14 mouse cellular contexts compared by ENCODE assay signal in the genomic region with DNA sequence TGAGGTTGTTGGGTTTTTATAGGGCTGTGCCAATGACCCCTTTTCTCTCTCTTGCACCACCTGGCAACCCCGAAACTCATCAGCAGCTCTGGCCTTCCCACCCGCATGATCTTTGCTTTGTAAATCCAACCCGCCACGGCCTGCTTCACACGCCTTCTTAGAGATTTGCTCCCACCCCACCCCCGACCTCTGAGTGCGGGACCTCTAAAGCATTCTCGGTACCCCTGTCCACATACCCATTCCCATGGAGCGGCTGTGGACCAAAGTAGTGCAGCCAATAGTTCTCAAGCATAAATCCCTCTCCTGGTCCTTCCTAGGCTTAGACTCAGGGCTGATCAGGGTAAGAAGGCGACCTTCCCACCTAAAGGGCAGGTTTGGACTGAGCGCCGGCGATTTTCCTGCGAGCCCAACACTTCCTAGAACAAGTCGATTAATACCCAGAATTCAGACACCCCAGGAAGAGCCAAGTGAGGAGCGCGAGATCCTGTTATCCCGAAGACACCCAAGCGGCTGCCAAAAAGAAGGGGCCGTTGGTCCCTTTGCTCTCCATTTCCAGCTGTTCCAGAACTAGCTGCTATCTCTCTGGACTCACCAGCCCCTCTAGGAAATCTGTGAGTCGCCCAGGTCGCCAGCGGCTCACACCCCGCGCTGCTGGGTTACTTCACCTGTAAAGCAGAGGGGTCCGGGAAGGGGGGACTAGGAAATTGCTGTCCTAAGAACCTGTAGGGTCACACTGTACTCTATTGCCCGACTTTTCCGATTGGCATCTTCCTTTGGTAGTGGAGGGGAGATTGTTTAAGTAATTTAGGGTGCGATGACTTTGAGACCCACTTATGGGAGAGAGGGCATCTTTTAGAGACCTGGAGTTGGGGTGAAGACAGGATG. TPM values are rescaled to one million over a fixed set of nuclear protein-coding genes. Genes with fewer than 3 reads are reported as not detected.
DNase-seq lines count a peak whose midpoint lies in the region; ATAC-seq and TF ChIP-seq lines count a peak whose summit lies in the region.
"Had no signal": no experiment of that assay in that cellular context is flagged by ENCODE, and none has a peak within 500 bp of the region (broad histone marks: within the 10 kb centered on the region; RNA-seq: fewer than 3 reads in every experiment).

No protein-coding gene starts in this region.

- no peaks in the 10 kb centered on the region; the same call in 1 of the 2 replicates for H3K9me3 ChIP-seq in E14TG2a.4 (ENCODE audit: low read length)
- H3K9me3 ChIP-seq in forebrain, embryonic 13.5 days (replicated peaks) = no peaks in the 10 kb centered on the region
- H3K9me3 ChIP-seq in midbrain, embryonic 12.5 days = no peaks in the 10 kb centered on the region

- peak overlapping the region; percentile 74; the same call in 1 of the 2 replicates for H3K4me3 ChIP-seq in E14TG2a.4 (replicated peaks; ENCODE audit: low read length)
- peak overlapping the region; percentile 46 for H3K4me3 ChIP-seq in forebrain, embryonic 13.5 days
- peak overlapping the region; percentile 57 for H3K4me3 ChIP-seq in midbrain, embryonic 12.5 days
- H3K4me3 ChIP-seq: erythroblast, embryonic 14.5 days had no signal

- no peaks in the 10 kb centered on the region for H3K36me3 ChIP-seq in E14TG2a.4 (ENCODE audit: insufficient read depth, low read length)
- no peaks in the 10 kb centered on the region for H3K36me3 ChIP-seq in forebrain, embryonic 13.5 days (ENCODE audit: poor library complexity, severe bottlenecking)
- no peaks in the 10 kb centered on the region for H3K36me3 ChIP-seq in midbrain, embryonic 12.5 days

- WGBS in forebrain, embryonic 13.5 days = 1% methylated on average over 29 of the region's 29 CpGs
- 1% methylated on average over 29 of the region's 29 CpGs for WGBS in midbrain, embryonic 12.5 days

- TF ChIP-seq CTCF in E14TG2a.4 (conservative IDR thresholded peaks at IDR 0.05; ENCODE audit: low read length) = no peak

- no peak overlapping the region for H3K27ac ChIP-seq in forebrain, embryonic 13.5 days
- H3K27ac ChIP-seq in midbrain, embryonic 12.5 days (replicated peaks) = peak overlapping the region; percentile 77

- H3K9ac ChIP-seq in forebrain, embryonic 13.5 days = no peak overlapping the region
- H3K9ac ChIP-seq in midbrain, embryonic 12.5 days (replicated peaks) = peak overlapping the region; percentile 79
- H3K9ac ChIP-seq: liver, postnatal 0 days had no signal

- H3K4me1 ChIP-seq in E14TG2a.4 (replicated peaks; ENCODE audit: low read depth, low read length) = peaks cover 68% of the 10 kb centered on the region
- peaks cover 51% of the 10 kb centered on the region for H3K4me1 ChIP-seq in forebrain, embryonic 13.5 days
- H3K4me1 ChIP-seq in midbrain, embryonic 12.5 days = peaks cover 48% of the 10 kb centered on the region

- no peak for ATAC-seq in forebrain, embryonic 13.5 days
- no peak for ATAC-seq in midbrain, embryonic 12.5 days (ENCODE audit: low FRiP score, low read depth)
- no peak for ATAC-seq in megakaryocyte progenitor cell, adult 5-6 weeks (replicated peaks; ENCODE audit: poor library complexity)
- no peak for ATAC-seq in activated CD4-positive, CD25-positive, alpha-beta regulatory T cell, adult 4 months
- ATAC-seq: liver, postnatal 0 days had no signal

- peak overlapping the region; percentile 70; the same call in 1 of the 2 replicates for H3K4me2 ChIP-seq in forebrain, embryonic 13.5 days
- H3K4me2 ChIP-seq in midbrain, embryonic 12.5 days (replicated peaks) = peak overlapping the region; percentile 82

- peaks cover 100% of the 10 kb centered on the region for H3K27me3 ChIP-seq in E14TG2a.4 (ENCODE audit: insufficient read depth, low read length)
- H3K27me3 ChIP-seq in forebrain, embryonic 13.5 days = peaks cover 100% of the 10 kb centered on the region
- peaks cover 100% of the 10 kb centered on the region for H3K27me3 ChIP-seq in midbrain, embryonic 12.5 days

- DNase-seq in embryo, embryonic 10.5 days (ENCODE audit: low spot score) = peak; percentile 36
- DNase-seq in embryo, embryonic 9.5 days (ENCODE audit: extremely low spot score) = no peak
- DNase-seq in urinary bladder, postnatal 14 days (ENCODE audit: low spot score) = no peak
- DNase-seq: adrenal gland, postnatal 14 days; heart, postnatal 4 days; liver, postnatal 0 days had no signal

RNA-seq across cellular contexts. Expression of a gene that starts 1.9 kb away (rescaled TPM):
- 7.6 and 8.2 TPM in 2 replicates for polyA plus RNA-seq in forebrain, embryonic 13.5 days (2015; fragmentation: Nextera tagmentation; extraction: Ambion mirVana)
- 50.5 and 55.0 TPM in 2 replicates for polyA plus RNA-seq in midbrain, embryonic 12.5 days (2016; fragmentation: Nextera tagmentation; extraction: Ambion mirVana)
- total RNA-seq in megakaryocyte progenitor cell, adult 5-6 weeks (2015) = not detected in 2 replicates
- 0.07 TPM in 1 of 2 replicates, not detected in the other for total RNA-seq in megakaryocyte progenitor cell, adult 5-6 weeks (2017)
- polyA plus RNA-seq in activated CD4-positive, CD25-positive, alpha-beta regulatory T cell, adult 4 months (2017; shearing (Covaris generic)) = not detected
- total RNA-seq: adrenal gland, postnatal 14 days; granulocyte monocyte progenitor cell, adult 5-6 weeks; heart, postnatal 4 days; megakaryocyte-erythroid progenitor cell, adult 5-6 weeks had no signal
- polyA plus RNA-seq: erythroblast, embryonic 14.5 days had no signal

RNA-seq across cellular contexts. Expression of a gene that starts 13.9 kb away (rescaled TPM):
- 51.4 and 53.4 TPM in 2 replicates for polyA plus RNA-seq in forebrain, embryonic 13.5 days (2015; fragmentation: Nextera tagmentation; extraction: Ambion mirVana)
- polyA plus RNA-seq in midbrain, embryonic 12.5 days (2016; fragmentation: Nextera tagmentation; extraction: Ambion mirVana) = 56.6 and 58.8 TPM in 2 replicates
- 56.9 and 60.5 TPM in 2 replicates for total RNA-seq in megakaryocyte progenitor cell, adult 5-6 weeks (2015)
- 98.8 and 108 TPM in 2 replicates for total RNA-seq in megakaryocyte progenitor cell, adult 5-6 weeks (2017)
- polyA plus RNA-seq in activated CD4-positive, CD25-positive, alpha-beta regulatory T cell, adult 4 months (2017; shearing (Covaris generic)) = 10 to 100 TPM; 33.2 to 46.0 TPM
